Mouse (Mus musculus) left cerebral cortex, postnatal 4 days (tissue): ENCODE results near the gene Gm3952. TPM values are rescaled to one million over a fixed set of nuclear protein-coding genes. Genes with fewer than 3 reads are reported as not detected.
A peak's percentile ranks its signal among the peaks of the same experiment; 100 is the strongest.

ENCODE experiments used
- DNase-seq: peaks from one replicate; pipeline ENCODE4 v3.0.0-alpha.2; 2022
- intact Hi-C: fragments of 180-260 bp; cut with DNase I; formaldehyde crosslinking; loops from one replicate; pipeline ENCODE4 v1.15.1; 2025
- total RNA-seq, 2 experiments: library from RNA; stranded (reverse); gene quantifications; 2 replicates each; pipeline ENCODE4 v1.2.3; 2021

Gm3952 gene
- not detected for total RNA-seq

DNA sequence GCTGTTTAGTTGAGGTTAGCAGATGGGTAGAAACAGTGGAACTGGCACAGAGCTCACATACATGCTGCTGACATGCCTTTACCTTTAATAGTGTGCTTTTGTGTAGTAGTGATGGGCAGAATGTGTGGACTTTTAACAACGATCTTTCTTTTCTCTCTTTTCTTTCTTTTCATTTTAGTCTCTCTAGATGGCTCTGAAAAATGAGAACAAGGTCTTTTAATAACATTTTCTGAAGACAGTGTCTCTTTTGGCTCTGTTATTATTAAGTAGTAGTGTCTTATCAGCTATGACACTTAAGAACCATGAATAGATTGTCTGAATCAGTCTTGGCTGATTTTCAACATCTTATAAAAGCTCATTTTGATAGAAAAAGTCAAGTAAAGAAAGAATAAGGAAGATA is at the start of gene Gm3952:
Gene Gm3952 (minus strand): TSS at position 101 of the 400 bp plus-strand sequence.
- DNase-seq = no peak
- intact Hi-C loops = no loop called here

DNA sequence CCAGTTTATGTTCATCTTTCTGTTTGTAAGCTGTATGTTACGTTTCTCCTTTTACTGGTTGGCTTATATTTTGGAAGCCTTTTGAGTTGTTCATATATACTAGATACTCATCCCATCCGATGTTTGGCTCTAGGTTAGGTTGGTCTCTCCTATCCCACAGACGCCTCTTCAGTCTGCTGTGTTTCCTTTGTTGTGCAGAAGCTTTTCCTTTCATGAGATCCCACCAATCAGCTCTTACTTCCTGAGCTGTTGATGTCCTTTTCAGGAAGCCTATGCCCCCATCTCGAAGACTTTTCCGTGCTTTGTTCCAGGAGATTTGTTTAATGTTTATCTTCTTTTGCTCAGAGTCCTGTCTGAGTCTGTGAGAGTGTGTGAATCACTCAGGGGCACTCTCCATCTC is 45.3 kb upstream of the Gm3952 start:
- intact Hi-C loops = no loop called here
- no peak for DNase-seq

DNA sequence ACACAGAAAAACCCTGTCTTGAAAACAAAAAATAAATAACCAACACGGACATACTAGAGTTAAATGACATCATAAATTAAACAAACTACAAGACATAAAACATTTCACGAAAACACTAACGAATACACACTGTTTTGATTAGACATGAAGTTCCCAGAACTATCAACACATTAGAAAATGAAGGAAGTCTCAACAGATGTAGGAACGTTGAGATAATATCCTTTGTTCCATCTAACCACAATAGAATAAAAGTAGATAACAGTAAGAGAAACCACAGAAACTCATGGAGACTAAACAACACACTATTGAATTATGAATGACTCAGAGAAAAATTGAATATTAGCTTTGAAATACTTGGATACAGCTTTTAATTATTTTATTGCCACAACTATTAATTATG is 14.0 kb upstream of the Gm3952 start:
- intact Hi-C loops = no loop called here
- DNase-seq = no peak

DNA sequence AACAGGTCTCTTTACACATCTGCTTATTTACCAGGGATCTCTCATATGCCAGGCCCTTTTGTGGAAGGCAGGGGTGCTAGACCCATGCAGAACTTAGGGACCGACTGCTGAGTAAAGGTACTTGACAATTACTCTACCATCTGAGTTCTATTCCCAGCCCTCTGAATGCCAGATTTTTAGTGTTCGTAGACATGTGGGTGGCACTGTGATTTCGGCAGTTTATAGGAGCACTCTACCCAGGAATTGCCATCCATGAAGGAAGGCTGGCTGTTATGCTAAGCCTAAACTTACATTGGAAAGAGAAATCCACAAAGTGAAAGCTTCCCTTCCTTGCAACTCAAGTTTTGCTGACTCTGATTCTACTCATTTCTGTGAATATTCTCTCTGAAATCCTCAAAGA is 62.8 kb downstream of the Gm3952 start:
- intact Hi-C loops = no loop called here
- DNase-seq = no peak

DNA sequence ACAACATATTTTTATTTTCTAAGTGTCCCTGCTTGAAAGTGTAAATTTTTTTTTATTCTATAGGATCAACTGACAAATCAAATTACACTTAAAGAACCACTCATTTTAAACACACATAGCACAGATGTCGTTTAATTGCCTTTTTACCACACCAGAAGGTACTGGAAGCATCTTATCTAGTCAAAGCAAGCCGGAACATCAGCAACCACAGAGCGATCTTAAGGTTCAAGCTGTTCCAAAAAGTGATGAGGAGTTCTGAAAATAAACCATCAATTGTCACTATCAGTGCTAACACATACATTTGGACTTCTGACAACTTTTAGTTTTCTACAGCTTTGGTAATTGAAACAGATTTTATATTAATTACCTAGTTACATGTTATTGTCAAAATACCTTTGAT is 64.4 kb downstream of the Gm3952 start:
- DNase-seq = no peak
- intact Hi-C loops = no loop called here

DNA sequence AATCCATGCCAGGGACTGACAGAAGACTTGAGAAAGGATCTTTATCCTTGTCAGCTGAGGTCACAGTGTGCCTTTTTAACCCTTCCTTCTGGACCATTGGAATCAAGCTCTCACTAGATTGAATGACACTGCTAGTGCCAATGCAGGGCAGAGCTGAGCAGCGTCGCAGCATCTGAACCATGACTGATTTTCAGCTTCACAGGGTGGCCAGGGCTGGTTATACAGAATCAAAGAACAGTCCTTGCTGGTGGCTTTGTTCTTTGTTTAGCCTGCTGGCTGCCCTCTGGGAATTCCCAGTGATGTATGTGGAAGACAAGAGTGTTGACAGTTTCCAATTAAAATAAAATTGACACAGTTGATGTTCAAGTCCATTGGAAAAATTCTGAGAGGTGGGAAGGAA is 66.2 kb downstream of the Gm3952 start:
- intact Hi-C loops = no loop called here
- peak; percentile 3 for DNase-seq

DNA sequence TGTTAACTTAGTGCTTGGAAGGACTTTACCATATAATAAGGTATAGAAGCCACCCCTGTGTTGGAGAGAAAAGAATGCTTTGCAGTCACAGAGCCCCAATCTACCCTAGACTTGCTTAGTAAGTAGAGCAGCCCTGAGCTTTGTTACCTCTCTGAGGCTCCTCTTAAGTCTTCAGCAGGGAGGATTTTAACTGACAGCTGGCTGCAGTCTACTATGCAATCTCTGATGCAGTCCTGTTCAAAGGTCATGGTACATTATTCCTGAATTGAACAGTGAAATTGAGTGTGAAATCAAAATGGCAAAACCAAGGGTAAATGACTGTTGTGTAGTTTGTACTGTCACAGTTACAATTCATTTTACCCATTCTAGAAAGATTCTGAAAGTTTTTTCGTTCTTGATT is 71.3 kb downstream of the Gm3952 start:
- DNase-seq = no peak
- intact Hi-C loops = no loop called here

DNA sequence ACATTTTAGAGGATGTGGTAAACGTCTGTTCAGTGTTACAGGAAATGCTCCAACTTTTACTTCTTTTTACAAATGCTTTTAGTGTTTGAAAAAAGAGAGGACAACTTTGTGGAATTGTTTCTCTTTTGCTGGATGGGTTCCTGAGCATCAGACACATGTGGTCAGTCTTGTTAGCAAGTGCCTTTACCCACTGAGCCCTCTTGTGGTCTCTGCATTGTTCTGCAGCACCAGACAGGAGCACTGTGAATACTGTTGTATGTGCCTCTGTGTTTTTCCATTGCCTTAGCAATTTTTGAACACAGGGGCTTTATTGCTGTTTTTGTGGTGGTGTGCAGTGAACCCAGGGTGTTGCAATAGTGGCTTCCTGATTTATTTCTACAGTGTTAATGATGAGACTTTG is 73.7 kb downstream of the Gm3952 start:
- intact Hi-C loops = no loop called here

DNA sequence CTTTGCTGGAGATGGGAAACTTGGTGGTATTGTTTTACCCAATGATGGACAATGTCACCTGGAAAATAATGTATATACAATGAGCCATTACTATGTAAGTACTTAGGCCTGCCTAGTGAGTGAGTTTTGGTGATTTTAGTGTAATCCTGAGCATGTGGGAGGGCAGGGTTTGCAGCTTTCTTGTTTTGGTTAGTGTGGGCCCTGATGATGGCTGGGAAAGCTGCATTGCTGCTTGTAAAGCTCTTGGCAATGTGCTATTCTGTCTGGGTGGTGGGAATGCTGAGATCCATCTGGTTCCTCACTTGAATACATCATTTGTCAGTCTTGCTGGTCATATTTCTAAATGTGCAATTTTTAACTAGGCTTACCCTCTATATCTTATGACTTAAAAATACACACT is 82.3 kb downstream of the Gm3952 start:
- DNase-seq = no peak
- intact Hi-C loops = no loop called here

More for the DNA sequence above, 73.7 kb downstream of the Gm3952 start:
- peak; percentile 11 for DNase-seq

DNA sequence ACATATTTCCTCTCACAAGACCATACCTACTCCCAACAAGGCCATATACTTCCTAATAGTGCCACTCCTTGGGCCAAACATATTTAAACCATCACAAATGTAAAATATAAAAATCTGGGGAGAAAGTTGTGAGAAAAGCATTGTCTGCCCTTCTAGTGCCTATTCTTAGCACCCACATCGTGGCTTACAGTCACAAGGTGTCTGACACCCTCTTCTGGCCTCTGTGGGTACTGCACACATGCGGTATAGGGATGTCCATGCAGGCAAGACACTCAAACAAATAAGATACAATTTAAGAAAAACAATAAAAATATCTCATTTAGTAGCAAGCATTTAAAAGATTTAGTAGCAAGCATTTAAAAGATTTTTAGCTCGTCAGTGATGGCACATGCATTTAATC is 89.2 kb downstream of the Gm3952 start:
- intact Hi-C loops = no loop called here
- peak; percentile 80 for DNase-seq

DNA sequence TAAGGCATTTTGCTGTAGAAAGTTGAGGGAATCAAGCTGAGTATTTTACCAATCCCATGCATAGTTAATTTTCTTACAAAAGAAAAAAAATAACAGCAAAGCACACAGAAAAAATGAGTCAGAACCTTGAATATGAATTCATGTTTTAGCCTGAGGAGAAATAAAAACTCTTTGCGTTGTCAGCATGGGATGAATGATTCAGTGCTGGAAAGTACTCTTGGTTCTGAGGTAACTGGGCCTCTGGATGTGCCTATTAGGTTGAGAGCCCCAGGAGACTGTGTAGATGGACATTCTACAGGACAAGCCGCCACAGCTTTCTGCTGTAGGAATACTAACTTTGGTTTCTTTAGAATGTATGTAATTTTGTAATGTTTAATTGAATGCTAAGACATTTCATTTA is 93.7 kb downstream of the Gm3952 start:
- intact Hi-C loops = no loop called here
- DNase-seq = no peak

DNA sequence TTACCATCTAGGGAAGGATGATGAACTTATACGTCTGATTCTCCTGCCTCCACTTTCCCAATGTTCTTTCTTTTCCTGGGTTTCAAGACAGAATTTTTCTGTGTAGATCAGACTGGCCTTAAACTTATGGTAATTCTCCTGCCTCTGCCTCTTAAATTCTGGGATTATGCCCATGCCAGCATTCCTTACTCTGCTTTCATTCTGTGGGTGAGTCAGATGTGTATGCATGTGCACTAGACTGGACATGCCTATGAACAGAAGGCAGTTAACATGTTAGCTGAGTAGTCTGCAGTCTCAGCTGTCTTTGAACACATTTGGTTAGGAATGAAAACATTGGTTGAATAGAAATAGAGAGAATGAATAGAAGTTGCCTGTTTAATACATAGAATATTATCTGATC is 94.1 kb downstream of the Gm3952 start:
- intact Hi-C loops = no loop called here
- no peak for DNase-seq

DNA sequence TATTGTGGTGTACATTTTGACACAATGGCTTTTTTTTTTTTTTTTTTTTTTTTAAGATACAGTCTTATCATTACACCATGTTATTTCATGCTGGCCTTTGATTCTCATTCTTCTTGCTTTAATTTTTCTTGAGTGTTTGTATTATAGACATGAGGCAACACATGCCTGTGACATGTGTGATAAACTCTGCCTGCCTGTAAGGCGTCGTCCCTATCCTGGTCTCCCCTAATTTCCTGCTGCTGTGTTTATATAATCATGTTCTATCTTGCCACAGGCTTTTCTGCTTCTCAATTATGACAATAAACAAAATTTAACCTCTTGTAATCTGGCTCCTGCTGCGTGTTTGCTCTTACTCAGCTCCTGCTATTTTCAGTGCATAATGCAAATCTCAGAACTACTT is 100.5 kb downstream of the Gm3952 start:
- intact Hi-C loops = no loop called here

DNA sequence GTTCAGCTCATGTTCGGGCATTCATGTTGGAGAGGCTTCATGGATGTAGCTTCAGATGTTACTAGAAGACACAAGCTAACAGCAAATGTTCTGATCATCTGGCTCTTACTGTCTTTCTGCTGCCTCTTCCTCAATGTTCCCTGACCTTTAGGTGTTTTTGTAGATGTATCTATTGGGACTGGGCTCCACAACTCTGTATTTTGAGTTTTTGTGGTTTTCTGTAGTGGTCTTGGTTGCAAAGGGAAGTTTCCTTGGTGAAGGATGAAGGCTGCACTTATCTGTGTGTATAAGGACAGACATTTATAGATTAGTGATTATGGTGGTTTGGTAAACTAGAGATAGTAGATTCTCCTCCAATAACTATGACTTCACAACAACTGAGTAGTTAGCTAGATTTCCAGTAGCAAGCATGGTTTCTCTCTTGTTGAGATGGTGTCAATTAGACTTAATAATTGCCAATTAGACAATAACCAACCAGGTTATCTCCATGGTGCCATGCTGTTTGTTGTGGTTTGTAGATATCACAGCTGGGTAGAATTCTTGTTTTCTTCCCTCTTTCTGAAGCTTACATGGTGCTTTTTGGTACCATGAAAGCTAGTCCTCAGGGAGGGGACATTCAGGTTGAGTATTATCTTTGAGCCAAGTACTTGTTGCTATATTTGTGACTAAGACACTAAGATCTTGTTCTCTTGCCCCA is 101.6 kb downstream of the Gm3952 start:
- intact Hi-C loops = no loop called here

More for the DNA sequence above, 100.5 kb downstream of the Gm3952 start:
- no peak for DNase-seq

More for the DNA sequence above, 101.6 kb downstream of the Gm3952 start:
- DNase-seq = no peak

Other genes with a start within 250 kb of the Gm3952 start
- gene Itgb1, start 113.0 kb downstream of the Gm3952 start, total RNA-seq = 10 to 100 TPM; 80.8 to 85.5 TPM